Mouse (Mus musculus) B cell, adult 67 days (primary cell): Measurements from ENCODE around the gene Tnfrsf4. TPM values are rescaled to one million over a fixed set of nuclear protein-coding genes. Genes with fewer than 3 reads are reported as not detected.

Experiments
- total RNA-seq, 2 experiments: library from RNA; stranded (reverse); gene quantifications; 4 replicates each; pipeline ENCODE4 v1.2.4; 2023

Gene Tnfrsf4
- total RNA-seq = 10 to 100 TPM in 1 of 2 experiments, 1 to 10 TPM in 1; 3.7 to 11.2 TPM

DNA sequence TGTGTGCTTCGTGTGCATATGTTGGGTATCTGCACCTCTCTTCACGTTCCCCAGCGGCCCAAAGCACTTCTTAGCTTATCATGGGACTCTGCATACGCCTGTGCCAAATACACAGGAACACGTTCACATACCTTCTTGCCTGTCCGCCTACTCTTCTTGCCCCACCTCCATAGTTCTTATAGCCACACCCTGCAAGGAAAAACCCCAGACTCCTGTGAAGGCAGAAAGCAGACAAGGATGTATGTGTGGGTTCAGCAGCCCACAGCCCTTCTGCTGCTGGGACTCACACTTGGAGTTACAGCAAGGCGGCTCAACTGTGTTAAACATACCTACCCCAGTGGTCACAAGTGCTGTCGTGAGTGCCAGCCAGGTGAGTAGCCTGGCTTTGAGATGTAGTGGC, at the start of gene Tnfrsf4:
Tnfrsf4 (plus strand) TSS at position 207 of the 400 bp plus-strand sequence.

DNA sequence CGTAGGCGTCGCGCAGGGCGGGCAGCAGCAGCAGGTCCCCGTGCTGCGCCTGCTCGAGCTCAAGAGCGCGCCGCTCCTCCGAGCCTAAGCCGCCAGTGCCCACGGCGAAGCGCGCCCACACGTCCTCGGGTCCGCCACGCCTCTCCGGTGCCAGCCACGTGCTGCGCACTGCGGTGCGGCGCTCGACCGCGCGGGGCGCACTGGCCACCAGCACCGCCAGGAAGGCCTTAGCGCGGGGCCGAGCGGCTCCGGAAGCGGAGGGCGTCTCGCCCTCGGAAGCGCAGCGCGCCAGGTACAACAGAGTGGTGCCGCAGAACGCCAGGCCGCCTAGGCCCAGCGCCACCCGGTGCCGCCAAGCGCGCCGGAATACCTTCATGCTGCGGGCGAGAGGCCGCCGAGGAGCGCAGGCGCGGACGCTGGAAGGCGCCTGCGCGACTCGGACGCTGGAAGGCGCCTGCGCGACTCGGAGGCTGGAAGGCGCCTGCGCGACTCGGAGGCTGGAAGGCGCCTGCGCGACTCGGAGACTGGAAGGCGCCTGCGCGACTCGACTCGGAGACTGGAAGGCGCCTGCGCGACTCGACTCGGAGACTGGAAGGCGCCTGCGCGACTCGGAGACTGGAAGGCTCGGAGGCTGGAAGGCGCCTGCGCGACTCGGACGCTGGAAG, 21.3 kb upstream of the Tnfrsf4 start, which contains the start of the genes B3galt6 and Sdf4:
B3galt6 (minus strand) TSS at position 409 of the 665 bp plus-strand sequence.
Sdf4 (plus strand) TSS at position 632 of the 665 bp plus-strand sequence.

DNA sequence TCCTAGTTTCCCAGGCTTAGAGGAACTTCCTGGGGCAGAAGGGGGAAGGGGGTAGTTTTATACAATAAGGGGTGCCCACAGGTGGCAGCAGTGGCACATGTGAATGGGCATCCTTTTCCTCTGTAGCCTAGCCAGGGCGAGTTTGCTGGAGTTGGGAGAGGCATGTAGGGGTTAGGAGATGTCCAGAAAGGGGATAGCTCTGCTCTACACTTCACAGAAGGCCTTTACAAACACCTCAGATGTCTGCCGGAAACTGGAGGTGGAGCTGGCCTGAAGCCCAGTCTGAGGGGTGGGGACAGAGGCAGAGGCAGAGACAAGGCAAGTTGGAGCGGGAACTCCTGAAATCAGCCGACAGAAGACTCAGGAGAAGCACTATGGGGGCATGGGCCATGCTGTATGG, 12.4 kb downstream of the Tnfrsf4 start, which contains the start of gene Tnfrsf18:
Tnfrsf18 (plus strand) TSS at position 152 of the 400 bp plus-strand sequence.

DNA sequence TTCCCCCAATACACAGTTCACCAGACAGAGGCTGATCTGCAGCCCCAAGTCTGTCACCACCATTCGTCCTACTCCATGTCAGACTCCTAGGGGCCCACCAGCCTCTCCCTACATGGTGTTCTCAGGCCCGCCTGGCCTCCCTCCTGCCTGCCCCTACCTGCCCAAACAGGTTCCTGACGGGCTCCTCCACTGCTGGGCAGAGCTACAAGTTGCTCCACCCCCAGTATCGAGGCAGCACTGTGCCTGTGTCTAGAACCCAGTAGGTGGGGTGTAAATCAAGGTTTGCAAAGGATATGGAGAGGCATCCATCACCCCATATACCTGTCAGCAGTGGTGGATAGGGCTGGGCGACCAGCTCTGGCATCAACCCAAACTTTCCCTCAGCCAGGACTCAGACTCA, 45.6 kb downstream of the Tnfrsf4 start, which contains the start of gene Ttll10:
Ttll10 (minus strand) TSS at position 154 of the 400 bp plus-strand sequence.

Other genes starting within 250 kb of the Tnfrsf4 start
- not detected for gene Vwa1, start 239.1 kb upstream of the Tnfrsf4 start, total RNA-seq
- not detected for gene Tmem88b, start 228.0 kb upstream of the Tnfrsf4 start, total RNA-seq
- gene Ankrd65, start 223.4 kb upstream of the Tnfrsf4 start, total RNA-seq = not detected
- gene Mrpl20, start 211.0 kb upstream of the Tnfrsf4 start, total RNA-seq = 10 to 100 TPM; 36.1 to 46.0 TPM
- 100 to 1,000 TPM; 234 to 257 TPM for gene Ccnl2, start 201.4 kb upstream of the Tnfrsf4 start, total RNA-seq
- 10 to 100 TPM; 69.6 to 73.2 TPM for gene Aurkaip1, start 182.6 kb upstream of the Tnfrsf4 start, total RNA-seq
- 10 to 100 TPM; 11.4 to 16.3 TPM for gene Mxra8, start 174.2 kb upstream of the Tnfrsf4 start, total RNA-seq
- 10 to 100 TPM; 63.8 to 68.9 TPM for gene Dvl1, start 166.4 kb upstream of the Tnfrsf4 start, total RNA-seq
- 1 to 10 TPM; 1.3 to 2.1 TPM for gene Tas1r3, start 150.5 kb upstream of the Tnfrsf4 start, total RNA-seq
- gene Cptp, start 144.4 kb upstream of the Tnfrsf4 start, total RNA-seq = 10 to 100 TPM; 13.3 to 18.2 TPM
- gene Ints11, start 144.3 kb upstream of the Tnfrsf4 start, total RNA-seq = 10 to 100 TPM; 56.0 to 56.7 TPM
- 10 to 100 TPM; 24.5 to 24.6 TPM for gene Pusl1, start 122.1 kb upstream of the Tnfrsf4 start, total RNA-seq
- gene Acap3, start 122.0 kb upstream of the Tnfrsf4 start, total RNA-seq = 10 to 100 TPM; 68.7 to 74.2 TPM
- 100 to 1,000 TPM in 1 of 2 experiments, 10 to 100 TPM in 1; 98.5 to 126 TPM for gene Ube2j2, start 70.0 kb upstream of the Tnfrsf4 start, total RNA-seq
- gene C1qtnf12, start 51.5 kb upstream of the Tnfrsf4 start, total RNA-seq = 1 to 10 TPM; 3.7 to 3.9 TPM
- gene B3galt6, start 21.2 kb upstream of the Tnfrsf4 start, total RNA-seq = 1 to 10 TPM; 2.9 to 3.8 TPM
- gene Sdf4, start 21.0 kb upstream of the Tnfrsf4 start, total RNA-seq = 100 to 1,000 TPM; 124 to 134 TPM
- 10 to 100 TPM; 15.0 to 17.0 TPM for gene Tnfrsf18, start 12.3 kb downstream of the Tnfrsf4 start, total RNA-seq
- not detected for gene Ttll10, start 45.6 kb downstream of the Tnfrsf4 start, total RNA-seq
- gene 9430015G10Rik, start 96.1 kb downstream of the Tnfrsf4 start, total RNA-seq = 10 to 100 TPM; 67.6 to 67.9 TPM
- gene Rnf223, start 116.7 kb downstream of the Tnfrsf4 start, total RNA-seq = 1 to 10 TPM; 1.7 to 1.8 TPM
- gene Agrn, start 183.6 kb downstream of the Tnfrsf4 start, total RNA-seq = 1 to 10 TPM; 1.8 to 4.1 TPM
- 1 to 10 TPM; 6.6 to 7.7 TPM for gene Isg15, start 187.0 kb downstream of the Tnfrsf4 start, total RNA-seq
- gene AW011738, start 189.5 kb downstream of the Tnfrsf4 start, total RNA-seq = 1 to 10 TPM; 9.3 TPM
- under 1 TPM; 0.24 to 0.44 TPM for gene Perm1, start 202.0 kb downstream of the Tnfrsf4 start, total RNA-seq
- gene Plekhn1, start 221.0 kb downstream of the Tnfrsf4 start, total RNA-seq = 10 to 100 TPM; 40.3 to 46.7 TPM
- gene Noc2l, start 222.2 kb downstream of the Tnfrsf4 start, total RNA-seq = 10 to 100 TPM; 91.8 to 99.4 TPM
- 1 to 10 TPM; 3.8 to 5.3 TPM for gene Samd11, start 241.8 kb downstream of the Tnfrsf4 start, total RNA-seq